Mouse (Mus musculus): ENCODE measurements around the gene Gm379. TPM values are rescaled to one million over a fixed set of nuclear protein-coding genes. Genes with fewer than 3 reads are reported as not detected.

Gm379 gene
- not detected for total RNA-seq (2021)
- long read RNA-seq, experiment 1: 0 reads
- long read RNA-seq, experiment 2: 0 reads

DNA sequence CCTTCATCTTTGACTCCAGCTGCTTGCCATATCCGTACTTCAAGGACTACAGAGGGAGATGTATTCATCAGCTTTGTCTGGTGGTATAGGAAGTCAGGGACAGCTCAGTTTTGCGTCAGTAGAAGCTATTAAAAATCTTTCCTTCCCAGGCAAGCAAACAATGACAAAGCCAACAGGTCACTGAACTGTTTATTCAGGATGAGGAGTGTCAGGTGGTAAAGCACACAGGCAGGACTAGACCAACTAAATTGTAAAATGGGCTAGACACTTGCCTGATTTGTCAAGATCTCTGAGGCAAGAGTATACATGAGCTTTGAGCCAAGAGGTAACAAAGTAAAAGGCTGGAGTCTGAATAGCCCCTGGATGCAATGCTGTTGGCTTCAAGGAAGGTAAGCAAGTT lies at the start of gene Gm379:
Gm379 (minus strand) TSS at position 7 of the 400 bp plus-strand sequence.
- DNase-seq (ENCODE audit: extremely low spot score in 1 of 2, low spot score in 2 of 2): no peak
- intact Hi-C loops (cut with DNase I): no loop called here
- no peak for TF ChIP-seq CTCF (IDR thresholded peaks at IDR 0.05)
- Histone ChIP-seq H3K4me3 (no peak within 1 kb of the TSS), H3K27ac (no peak within 1 kb of the TSS)

DNA sequence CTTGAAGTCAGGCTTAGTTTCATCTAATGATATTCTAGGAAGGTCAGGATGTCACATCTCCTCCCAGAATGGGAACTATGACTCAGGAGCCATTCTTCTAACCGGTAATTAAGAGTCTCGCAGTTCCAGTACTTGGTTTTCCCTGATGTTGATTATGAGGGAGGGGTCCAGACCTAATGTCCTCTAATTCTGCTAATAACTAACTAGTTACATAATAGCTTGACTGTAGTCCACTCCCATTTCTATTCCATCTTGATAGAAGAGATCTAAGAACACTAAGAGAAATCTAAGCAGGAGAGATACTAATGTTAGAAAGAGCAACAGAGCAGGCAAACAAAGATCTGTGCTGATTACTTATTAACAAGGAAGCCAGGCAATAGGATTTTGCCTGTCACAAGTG lies 39.6 kb upstream of the Gm379 start:
- no peak overlapping the region for H3K4me3 ChIP-seq
- intact Hi-C loops (cut with DNase I): no loop called here
- no peak for DNase-seq (ENCODE audit: extremely low spot score in 1 of 2, low spot score in 2 of 2)
- TF ChIP-seq CTCF (IDR thresholded peaks at IDR 0.05): no peak
- no peak overlapping the region for H3K27ac ChIP-seq

DNA sequence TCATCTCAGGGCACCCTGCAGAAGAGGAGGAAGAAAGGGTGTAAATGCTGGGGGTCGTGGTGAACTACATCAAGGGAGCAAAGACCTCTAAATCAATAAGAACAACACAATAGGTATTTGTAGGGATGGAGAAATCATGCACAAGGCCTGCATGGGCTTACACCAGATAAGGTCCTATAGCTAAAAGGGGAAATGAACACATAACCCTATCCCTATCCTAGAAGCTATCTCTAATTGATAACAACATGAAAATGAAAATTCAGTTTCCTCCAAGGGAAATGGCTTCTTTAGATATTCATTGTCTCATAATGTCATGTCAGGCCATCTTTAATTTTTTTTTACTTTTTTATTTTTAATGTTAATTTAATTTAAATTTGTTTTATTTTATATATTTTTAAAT lies 4.2 kb upstream of the Gm379 start:
- no peak for TF ChIP-seq CTCF (IDR thresholded peaks at IDR 0.05)
- Histone ChIP-seq H3K27ac (no peak overlapping the region), H3K4me3 (no peak overlapping the region)
- DNase-seq (ENCODE audit: extremely low spot score in 1 of 2, low spot score in 2 of 2): no peak
- intact Hi-C loops (cut with DNase I): no loop called here

DNA sequence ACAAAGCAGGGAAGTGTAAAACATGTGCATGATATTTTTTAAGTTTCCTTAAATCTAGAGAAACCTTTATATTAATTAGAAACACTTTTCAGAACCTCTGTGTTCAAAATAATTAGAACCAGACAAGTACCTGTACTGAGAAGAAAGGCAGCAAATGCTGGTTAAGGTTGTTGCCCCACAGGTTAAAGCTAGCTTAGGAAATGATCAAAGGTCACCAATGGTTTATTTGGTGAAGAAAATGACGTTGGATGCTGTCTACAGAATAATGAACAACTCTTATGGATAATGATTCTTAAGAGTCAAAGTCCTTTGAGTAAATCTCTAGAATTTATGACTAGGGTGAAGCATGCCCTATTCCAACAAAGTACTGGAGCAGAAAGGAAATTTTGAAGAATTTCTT lies 42.7 kb downstream of the Gm379 start:
- Histone ChIP-seq H3K4me3 (no peak overlapping the region), H3K27ac (no peak overlapping the region)
- no peak for DNase-seq (ENCODE audit: extremely low spot score in 1 of 2, low spot score in 2 of 2)
- no peak for TF ChIP-seq CTCF (IDR thresholded peaks at IDR 0.05)
- intact Hi-C loops (cut with DNase I): no loop called here

DNA sequence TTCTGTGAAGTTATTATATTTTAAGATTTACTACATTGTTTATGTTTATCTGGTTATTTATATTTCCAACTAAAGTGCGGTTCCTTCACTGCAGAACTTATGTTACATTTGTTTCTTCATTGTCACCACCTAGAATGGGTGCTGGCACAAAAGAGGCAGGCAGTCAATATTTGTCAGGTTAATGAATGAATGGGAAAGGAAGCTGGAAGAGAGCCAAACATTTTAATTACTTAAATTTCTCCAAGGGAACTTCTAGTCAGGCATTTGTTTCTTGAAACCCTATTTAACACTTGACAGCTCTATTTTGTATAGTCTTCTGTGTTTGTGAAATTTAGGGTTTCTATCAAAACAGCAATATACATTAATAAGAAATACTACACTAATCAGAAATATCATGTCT lies 43.8 kb downstream of the Gm379 start:
- Histone ChIP-seq H3K27ac (no peak overlapping the region), H3K4me3 (no peak overlapping the region)
- TF ChIP-seq CTCF (IDR thresholded peaks at IDR 0.05): no peak
- no peak for DNase-seq (ENCODE audit: extremely low spot score in 1 of 2, low spot score in 2 of 2)
- intact Hi-C loops (cut with DNase I): no loop called here

Other genes with a start within 250 kb of the Gm379 start
- 10 to 100 TPM; 13.4 to 13.5 TPM for gene Brwd3, start 169.5 kb upstream of the Gm379 start, total RNA-seq (2021)

All from left cerebral cortex, adult 2 months (tissue).